Mouse (Mus musculus): Measurements from ENCODE around the gene Stn1. TPM values are rescaled to one million over a fixed set of nuclear protein-coding genes. Genes with fewer than 3 reads are reported as not detected.
A peak's percentile ranks its signal among the peaks of the same experiment; 100 is the strongest.

Stn1 gene
- polyA plus RNA-seq, 1 experiment from 2014 or later = 48.1 TPM

- Histone ChIP-seq H3K4me2 (ENCODE audit: low read depth, low read length) (peak overlapping the region; percentile 11), H3K4me3 (ENCODE audit: low read depth, low read length) (no peak overlapping the region), H3K27me3 (replicated peaks; ENCODE audit: control insufficient read depth, insufficient read depth, low read length) (no peaks in the 10 kb centered on the region), H3K4me1 (ENCODE audit: control insufficient read depth, insufficient read depth, low read length) (peaks cover 15% of the 10 kb centered on the region; the same call in 1 of the 2 replicates), H3K9ac (ENCODE audit: low read depth, low read length) (peak overlapping the region; percentile 28; the same call in 1 of the 2 replicates), H3K36me3 (ENCODE audit: control insufficient read depth, insufficient read depth, low read length) (peaks cover 48% of the 10 kb centered on the region), H3K27ac (replicated peaks; ENCODE audit: low read depth, low read length) (peak overlapping the region; percentile 80), H3K9me3 (ENCODE audit: control insufficient read depth, low read length) (no peaks in the 10 kb centered on the region)
- ATAC-seq (ENCODE audit: low read depth) = peak; percentile 13
- WGBS = 22% methylated on average over 25 of the region's 25 CpGs
- peak; percentile 63 for DNase-seq (ENCODE audit: low spot score)
These were observed 26.6 kb downstream of the Stn1 start for GRCm38 (mm10) chr19:47510473-47511293.

- H3K27ac ChIP-seq (replicated peaks; ENCODE audit: low read depth, low read length) = peak overlapping the region; percentile 80
- no peak for ATAC-seq (ENCODE audit: low read depth)
- peaks cover 15% of the 10 kb centered on the region; the same call in 1 of the 2 replicates for H3K4me1 ChIP-seq (ENCODE audit: control insufficient read depth, insufficient read depth, low read length)
- H3K9ac ChIP-seq (ENCODE audit: low read depth, low read length) = no peak overlapping the region
- no peaks in the 10 kb centered on the region for H3K27me3 ChIP-seq (replicated peaks; ENCODE audit: control insufficient read depth, insufficient read depth, low read length)
- no peak overlapping the region for H3K4me2 ChIP-seq (ENCODE audit: low read depth, low read length)
- no peak for DNase-seq (ENCODE audit: low spot score)
- H3K9me3 ChIP-seq (ENCODE audit: control insufficient read depth, low read length) = no peaks in the 10 kb centered on the region
- peaks cover 48% of the 10 kb centered on the region for H3K36me3 ChIP-seq (ENCODE audit: control insufficient read depth, insufficient read depth, low read length)
- WGBS = 76% methylated on average over 7 of the region's 7 CpGs
- no peak overlapping the region for H3K4me3 ChIP-seq (ENCODE audit: low read depth, low read length)
These were observed 27.2 kb downstream of the Stn1 start for GRCm38 (mm10) chr19:47510135-47510472.

- Histone ChIP-seq H3K4me2 (ENCODE audit: low read depth, low read length) (no peak overlapping the region), H3K27me3 (replicated peaks; ENCODE audit: control insufficient read depth, insufficient read depth, low read length) (no peaks in the 10 kb centered on the region), H3K4me1 (ENCODE audit: control insufficient read depth, insufficient read depth, low read length) (peaks cover 15% of the 10 kb centered on the region; the same call in 1 of the 2 replicates), H3K27ac (replicated peaks; ENCODE audit: low read depth, low read length) (peak overlapping the region; percentile 80), H3K4me3 (ENCODE audit: low read depth, low read length) (no peak overlapping the region), H3K36me3 (ENCODE audit: control insufficient read depth, insufficient read depth, low read length) (peaks cover 40% of the 10 kb centered on the region), H3K9me3 (ENCODE audit: control insufficient read depth, low read length) (no peaks in the 10 kb centered on the region), H3K9ac (ENCODE audit: low read depth, low read length) (0 out of 2 replicates have a peak overlapping the region, but pooled peaks have one; percentile 16)
- DNase-seq (ENCODE audit: low spot score) = no peak
- ATAC-seq (ENCODE audit: low read depth) = no peak
- 66% methylated on average over 5 of the region's 5 CpGs for WGBS
These were observed 28.5 kb downstream of the Stn1 start for GRCm38 (mm10) chr19:47508771-47509281.

- H3K9me3 ChIP-seq (ENCODE audit: control insufficient read depth, low read length) = no peaks in the 10 kb centered on the region
- ATAC-seq (ENCODE audit: low read depth) (no peak), DNase-seq (ENCODE audit: low spot score) (no peak)
- H3K36me3 ChIP-seq (ENCODE audit: control insufficient read depth, insufficient read depth, low read length) = peaks cover 34% of the 10 kb centered on the region
- H3K27ac ChIP-seq (replicated peaks; ENCODE audit: low read depth, low read length) = peak overlapping the region; percentile 2; the same call in 1 of the 2 replicates
- no peak overlapping the region for H3K4me3 ChIP-seq (ENCODE audit: low read depth, low read length)
- 73% methylated on average over 3 of the region's 3 CpGs for WGBS
- no peak overlapping the region for H3K9ac ChIP-seq (ENCODE audit: low read depth, low read length)
- H3K27me3 ChIP-seq (replicated peaks; ENCODE audit: control insufficient read depth, insufficient read depth, low read length) = no peaks in the 10 kb centered on the region
- peaks cover 15% of the 10 kb centered on the region; the same call in 1 of the 2 replicates for H3K4me1 ChIP-seq (ENCODE audit: control insufficient read depth, insufficient read depth, low read length)
- no peak overlapping the region for H3K4me2 ChIP-seq (ENCODE audit: low read depth, low read length)
These were observed 29.1 kb downstream of the Stn1 start for GRCm38 (mm10) chr19:47508191-47508590.

- H3K4me1 ChIP-seq (ENCODE audit: control insufficient read depth, insufficient read depth, low read length) = peaks cover 15% of the 10 kb centered on the region; the same call in 1 of the 2 replicates
- WGBS = 61% methylated on average over 27 of the region's 27 CpGs
- DNase-seq (ENCODE audit: low spot score) (peak; percentile 64), ATAC-seq (ENCODE audit: low read depth) (no peak)
- H3K9me3 ChIP-seq (ENCODE audit: control insufficient read depth, low read length) = no peaks in the 10 kb centered on the region
- H3K27ac ChIP-seq (replicated peaks; ENCODE audit: low read depth, low read length) = peak overlapping the region; percentile 2; the same call in 1 of the 2 replicates
- no peaks in the 10 kb centered on the region for H3K27me3 ChIP-seq (replicated peaks; ENCODE audit: control insufficient read depth, insufficient read depth, low read length)
- H3K36me3 ChIP-seq (ENCODE audit: control insufficient read depth, insufficient read depth, low read length) = peaks cover 29% of the 10 kb centered on the region
- no peak overlapping the region for H3K4me2 ChIP-seq (ENCODE audit: low read depth, low read length)
- no peak overlapping the region for H3K4me3 ChIP-seq (ENCODE audit: low read depth, low read length)
- no peak overlapping the region for H3K9ac ChIP-seq (ENCODE audit: low read depth, low read length)
These were observed 29.9 kb downstream of the Stn1 start for GRCm38 (mm10) chr19:47507128-47508121.

GRCm38 (mm10) chr19:47503625-47504024, 33.7 kb downstream of the Stn1 start:
- Histone ChIP-seq H3K4me3 (ENCODE audit: low read depth, low read length) (no peak overlapping the region), H3K36me3 (ENCODE audit: control insufficient read depth, insufficient read depth, low read length) (peaks cover 16% of the 10 kb centered on the region), H3K27ac (replicated peaks; ENCODE audit: low read depth, low read length) (no peak overlapping the region), H3K4me2 (ENCODE audit: low read depth, low read length) (no peak overlapping the region), H3K27me3 (replicated peaks; ENCODE audit: control insufficient read depth, insufficient read depth, low read length) (no peaks in the 10 kb centered on the region), H3K4me1 (ENCODE audit: control insufficient read depth, insufficient read depth, low read length) (peaks cover 12% of the 10 kb centered on the region), H3K9ac (ENCODE audit: low read depth, low read length) (no peak overlapping the region), H3K9me3 (ENCODE audit: control insufficient read depth, low read length) (no peaks in the 10 kb centered on the region)
- peak; percentile 61 for DNase-seq (ENCODE audit: low spot score)
- ATAC-seq (ENCODE audit: low read depth) = no peak
- 71% methylated on average over 4 of the region's 4 CpGs for WGBS

- Histone ChIP-seq H3K4me2 (ENCODE audit: low read depth, low read length) (no peak overlapping the region), H3K27ac (replicated peaks; ENCODE audit: low read depth, low read length) (no peak overlapping the region), H3K9ac (ENCODE audit: low read depth, low read length) (no peak overlapping the region), H3K36me3 (ENCODE audit: control insufficient read depth, insufficient read depth, low read length) (peaks cover 12% of the 10 kb centered on the region), H3K4me1 (ENCODE audit: control insufficient read depth, insufficient read depth, low read length) (peaks cover 16% of the 10 kb centered on the region), H3K27me3 (replicated peaks; ENCODE audit: control insufficient read depth, insufficient read depth, low read length) (no peaks in the 10 kb centered on the region), H3K4me3 (ENCODE audit: low read depth, low read length) (no peak overlapping the region), H3K9me3 (ENCODE audit: control insufficient read depth, low read length) (no peaks in the 10 kb centered on the region)
- ATAC-seq (ENCODE audit: low read depth) (no peak), DNase-seq (ENCODE audit: low spot score) (no peak)
- WGBS = 71% methylated on average over 8 of the region's 8 CpGs
These were observed 34.7 kb downstream of the Stn1 start for GRCm38 (mm10) chr19:47502563-47502962.

GRCm38 (mm10) chr19:47500389-47501011, 36.8 kb downstream of the Stn1 start:
- H3K4me3 ChIP-seq (ENCODE audit: low read depth, low read length) = no peak overlapping the region
- H3K9me3 ChIP-seq (ENCODE audit: control insufficient read depth, low read length) = no peaks in the 10 kb centered on the region
- DNase-seq (ENCODE audit: low spot score) = peak; percentile 72
- WGBS = 57% methylated on average over 11 of the region's 11 CpGs
- peak; percentile 24 for ATAC-seq (ENCODE audit: low read depth)
- H3K9ac ChIP-seq (ENCODE audit: low read depth, low read length) = no peak overlapping the region
- H3K4me2 ChIP-seq (ENCODE audit: low read depth, low read length) = no peak overlapping the region
- H3K36me3 ChIP-seq (ENCODE audit: control insufficient read depth, insufficient read depth, low read length) = peaks cover 9% of the 10 kb centered on the region
- H3K27ac ChIP-seq (replicated peaks; ENCODE audit: low read depth, low read length) = 0 out of 2 replicates have a peak overlapping the region, but pooled peaks have one; percentile 2
- peaks cover 17% of the 10 kb centered on the region for H3K4me1 ChIP-seq (ENCODE audit: control insufficient read depth, insufficient read depth, low read length)
- no peaks in the 10 kb centered on the region for H3K27me3 ChIP-seq (replicated peaks; ENCODE audit: control insufficient read depth, insufficient read depth, low read length)
